Mouse (Mus musculus): ENCODE data around the gene Rdh19.
"Not testable (repeated sequence)": the region's sequence is repeated elsewhere in the genome, so short reads cannot be mapped to it uniquely, and the experiment has no call there.

Gene Rdh19

GRCm38 (mm10) chr10:127849628-127850027 is at the start of gene Rdh19:
TSS of gene Rdh19 (plus strand) at chr10:127849928.
- no peak for DNase-seq (ENCODE audit: low read depth, low spot score)

DNA sequence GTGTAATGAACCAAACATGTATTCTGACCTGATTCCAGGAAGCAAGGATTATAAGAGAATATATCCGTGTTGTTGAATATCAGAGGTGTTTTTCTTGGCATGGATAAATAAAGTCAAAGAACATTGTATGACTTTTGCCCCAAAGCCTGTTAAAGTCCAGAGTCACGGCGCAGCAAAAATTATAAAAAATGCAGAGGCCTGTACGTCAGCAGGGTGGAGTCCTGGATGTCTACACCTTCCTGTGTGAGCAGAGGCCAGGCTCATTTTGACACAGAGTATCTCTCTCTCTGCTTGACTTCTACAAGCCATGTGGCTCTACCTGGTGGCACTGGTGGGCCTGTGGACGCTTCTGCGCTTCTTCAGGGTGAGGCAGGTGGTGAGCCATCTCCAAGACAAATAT is 48.8 kb upstream of the Rdh19 start, which contains the start of gene Rdh16:
TSS of gene Rdh16 (plus strand) at position 262 of the 400 bp plus-strand sequence.
- DNase-seq (ENCODE audit: low read depth, low spot score), result no peak

DNA sequence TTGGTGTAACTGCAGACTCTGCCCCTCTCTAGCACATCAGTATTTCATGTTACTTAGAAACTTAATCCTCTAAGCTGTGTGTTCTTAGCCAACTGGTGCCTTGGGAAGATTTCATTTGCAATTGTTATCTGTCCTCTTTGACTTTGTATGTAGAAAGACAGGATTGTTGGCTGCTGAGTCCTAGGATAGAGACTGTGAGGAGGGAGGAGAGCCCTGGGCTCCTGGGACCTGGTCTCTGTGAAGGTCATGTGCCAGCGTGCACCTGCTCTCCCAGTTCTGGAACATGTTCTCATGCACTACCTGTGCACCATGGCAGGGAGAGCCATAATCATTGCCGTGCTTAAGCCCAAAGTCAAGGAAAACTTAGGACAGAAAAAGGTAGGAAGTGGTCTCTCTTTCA is 48.1 kb upstream of the Rdh19 start:
- no peak for DNase-seq (ENCODE audit: low read depth, low spot score)

- no peak for DNase-seq (ENCODE audit: low read depth, low spot score)
Observed at GRCm38 (mm10) chr10:127802236-127802635, 47.5 kb upstream of the Rdh19 start.

DNA sequence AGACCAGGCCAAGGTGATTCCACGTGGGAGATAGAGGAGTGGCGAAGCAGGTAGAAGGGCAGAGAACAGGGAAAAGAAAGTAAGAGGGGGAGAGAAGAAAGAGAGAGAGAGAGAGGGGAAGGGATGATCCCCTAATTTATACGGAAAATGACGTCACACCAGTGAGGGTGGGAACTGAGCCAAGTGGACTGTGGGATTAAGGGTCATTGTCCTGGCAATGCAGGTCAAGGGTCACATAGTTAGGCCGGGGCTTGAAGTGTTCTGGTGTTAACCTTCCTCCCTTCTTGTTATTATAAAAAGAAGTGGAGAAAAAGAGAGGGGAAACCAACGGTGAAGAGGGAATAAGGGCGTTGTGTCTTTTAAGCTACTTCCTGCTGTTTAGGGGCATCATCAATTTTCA is 45.3 kb upstream of the Rdh19 start:
- no peak for DNase-seq (ENCODE audit: low read depth, low spot score)

DNA sequence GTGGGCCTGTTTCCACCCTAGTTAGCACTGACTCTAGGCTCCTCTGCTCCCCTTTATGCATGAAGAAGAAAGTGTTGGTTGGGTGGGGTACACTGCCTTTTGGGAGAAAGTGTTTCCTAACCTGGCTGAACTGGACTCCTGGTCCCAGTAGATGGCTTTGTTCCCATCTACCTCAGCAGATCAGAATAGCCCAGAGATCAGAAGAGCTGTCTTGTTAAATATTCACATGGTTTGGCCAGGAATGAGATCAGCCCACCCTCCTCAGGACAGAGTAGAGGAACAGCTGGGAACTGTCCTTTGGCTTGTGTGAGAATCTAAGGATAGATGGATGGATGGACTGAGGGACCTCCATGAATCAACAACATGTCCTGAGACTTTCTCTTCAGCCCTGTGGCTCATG is 33.8 kb upstream of the Rdh19 start:
- DNase-seq (ENCODE audit: low read depth, low spot score), result no peak

- DNase-seq (ENCODE audit: low read depth, low spot score), result not testable (repeated sequence)
Observed at GRCm38 (mm10) chr10:127817268-127817910, 32.3 kb upstream of the Rdh19 start.

DNA sequence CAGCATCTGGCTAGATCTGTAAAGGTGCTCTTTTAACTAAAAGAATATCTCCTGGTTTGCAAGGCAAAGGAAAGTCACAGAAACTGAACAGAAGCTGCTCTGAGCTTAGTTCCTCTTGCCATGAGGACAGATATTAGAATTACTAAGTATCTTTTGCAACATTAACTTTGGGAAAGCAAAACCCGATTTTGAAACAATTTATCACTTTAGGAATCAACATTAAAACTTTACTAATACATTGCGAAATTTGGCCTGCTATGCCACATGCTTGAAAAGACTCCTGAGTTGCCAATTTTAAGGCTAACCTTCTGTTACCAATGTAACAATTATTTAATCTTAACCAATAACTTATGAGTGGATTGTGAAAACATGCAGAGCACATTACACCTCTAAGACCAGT is 27.9 kb upstream of the Rdh19 start:
- DNase-seq (ENCODE audit: low read depth, low spot score), result not testable (repeated sequence)

GRCm38 (mm10) chr10:127825386-127825785 is 24.3 kb upstream of the Rdh19 start:
- DNase-seq (ENCODE audit: low read depth, low spot score), result peak; percentile 34

DNA sequence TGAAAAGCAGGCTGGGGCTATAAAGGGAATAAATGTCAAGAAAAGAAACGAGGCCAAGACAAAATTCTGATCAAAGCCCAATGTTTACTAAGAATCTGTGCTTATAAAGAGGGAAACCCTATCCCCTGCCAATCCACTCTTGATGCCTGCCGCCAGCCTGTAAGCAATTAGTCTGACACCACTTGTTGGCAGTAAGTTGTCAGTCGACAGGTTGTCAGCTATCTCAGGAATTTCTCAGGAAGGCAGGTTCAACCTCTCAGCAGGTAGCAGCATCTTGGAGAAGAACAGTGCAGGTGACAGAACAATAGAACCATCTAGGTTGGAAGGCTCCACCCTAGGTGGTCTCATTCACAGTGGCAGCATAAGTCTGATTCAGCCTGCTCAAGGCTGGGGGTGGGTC is 20.6 kb upstream of the Rdh19 start:
- DNase-seq (ENCODE audit: low read depth, low spot score), result no peak

GRCm38 (mm10) chr10:127834186-127834585 is 15.5 kb upstream of the Rdh19 start:
- not testable (repeated sequence) for DNase-seq (ENCODE audit: low read depth, low spot score)

DNA sequence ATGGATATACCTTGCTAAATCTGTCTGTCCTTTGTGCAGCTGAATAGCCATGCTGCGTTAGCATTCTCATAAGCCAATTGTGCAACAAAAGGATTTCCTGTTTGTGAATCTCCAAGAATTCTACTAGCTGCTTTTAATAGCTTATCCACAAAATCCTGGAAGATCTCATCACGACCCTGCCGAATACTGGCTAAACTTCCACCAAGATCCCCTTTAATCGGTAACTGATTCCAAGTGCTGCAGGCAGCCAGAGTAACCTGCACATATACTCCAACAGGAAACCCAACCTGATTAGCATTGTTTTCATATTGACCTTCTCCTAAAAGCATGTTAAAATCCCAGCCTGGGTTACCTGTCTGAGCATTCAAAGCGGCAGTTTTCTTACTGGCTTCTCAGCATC is 14.4 kb upstream of the Rdh19 start:
- DNase-seq (ENCODE audit: low read depth, low spot score), result no peak

GRCm38 (mm10) chr10:127837793-127838192 is 11.9 kb upstream of the Rdh19 start:
- DNase-seq (ENCODE audit: low read depth, low spot score), result not testable (repeated sequence)

DNA sequence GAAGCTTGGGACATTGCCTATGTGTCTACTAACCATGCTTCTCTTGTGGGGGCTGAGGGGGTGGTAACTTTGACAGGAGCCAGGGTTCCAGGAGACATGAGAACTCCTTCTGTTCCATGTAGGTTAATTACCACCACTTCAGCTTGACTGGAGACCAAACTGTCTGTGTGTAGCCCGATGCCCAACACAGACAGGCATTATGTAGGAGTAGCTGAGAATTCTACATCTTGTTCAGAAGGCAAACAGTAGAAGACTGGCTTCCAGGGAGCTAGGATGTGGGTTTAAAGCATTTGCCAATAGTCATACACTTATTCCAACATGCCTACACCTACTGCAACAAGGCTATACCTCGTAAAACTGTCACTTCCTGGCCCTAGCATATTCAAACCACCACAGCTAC is 11.2 kb upstream of the Rdh19 start:
- no peak for DNase-seq (ENCODE audit: low read depth, low spot score)

GRCm38 (mm10) chr10:127840776-127841175 is 9.0 kb upstream of the Rdh19 start:
- DNase-seq (ENCODE audit: low read depth, low spot score), result no peak

DNA sequence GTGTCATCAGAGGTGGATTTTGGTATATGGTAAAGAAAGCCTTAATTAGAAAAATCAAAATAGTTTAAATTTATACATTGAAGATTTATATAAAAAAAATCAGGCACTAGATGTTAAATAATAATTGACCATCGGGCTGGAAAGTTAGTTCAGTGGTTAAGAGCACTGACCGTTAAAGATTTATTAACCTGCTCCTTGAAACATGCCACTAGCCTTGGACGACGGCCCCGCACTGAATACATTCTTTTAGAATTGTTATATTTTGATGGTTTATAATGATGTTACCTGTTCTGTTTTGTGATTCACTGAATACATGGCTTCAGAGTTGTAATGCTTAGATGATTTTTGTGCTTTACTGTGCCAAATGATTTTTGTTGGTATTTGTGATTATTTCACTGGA is 3.8 kb upstream of the Rdh19 start:
- DNase-seq (ENCODE audit: low read depth, low spot score), result not testable (repeated sequence)

GRCm38 (mm10) chr10:127848089-127848488 is 1.6 kb upstream of the Rdh19 start:
- DNase-seq (ENCODE audit: low read depth, low spot score), result no peak

DNA sequence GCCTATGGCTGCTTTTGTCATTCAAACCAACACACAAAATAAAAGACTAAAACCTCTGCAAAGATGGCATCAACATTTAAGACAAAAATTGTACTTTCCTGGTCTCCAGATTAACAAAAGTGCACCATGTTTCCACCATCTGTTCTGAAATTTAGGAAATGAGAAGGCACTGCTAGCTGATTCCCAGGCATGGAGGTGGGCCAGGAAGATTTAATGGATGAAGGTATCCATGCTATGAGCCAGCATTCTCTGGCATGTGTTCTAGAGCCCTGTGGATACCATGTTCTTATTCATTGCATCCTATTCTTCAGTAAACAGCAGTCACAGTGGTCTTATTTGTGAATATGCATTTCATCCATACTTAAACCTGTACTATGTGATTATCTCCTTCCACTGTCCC is 6.6 kb downstream of the Rdh19 start:
- no peak for DNase-seq (ENCODE audit: low read depth, low spot score)

DNA sequence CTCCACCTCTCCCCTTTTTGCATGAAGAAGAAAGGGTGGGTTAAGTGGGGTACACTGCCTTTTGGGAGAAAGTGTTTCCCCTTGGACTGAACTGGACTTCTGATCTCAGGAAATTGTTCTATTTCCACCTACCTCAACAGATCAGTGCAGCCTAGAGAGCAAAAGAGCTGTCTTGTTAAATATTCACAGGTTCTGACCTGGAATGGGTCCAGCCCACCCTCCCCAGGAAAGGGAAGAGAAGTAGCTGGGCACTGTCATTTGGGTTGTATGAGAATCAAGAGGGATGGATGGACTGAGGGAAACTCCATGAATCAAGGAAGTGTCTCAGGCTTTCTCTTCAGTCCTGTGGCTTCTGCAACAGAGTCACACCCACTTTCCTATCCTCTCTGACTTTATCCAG is 15.2 kb downstream of the Rdh19 start:
- DNase-seq (ENCODE audit: low read depth, low spot score), result no peak

- DNase-seq (ENCODE audit: low read depth, low spot score), result no peak
Observed at GRCm38 (mm10) chr10:127866232-127866631, 16.5 kb downstream of the Rdh19 start, which contains the start of gene Rdh16f2. TSS of gene Rdh16f2 (plus strand) at chr10:127866474.

GRCm38 (mm10) chr10:127872484-127872883 is 22.8 kb downstream of the Rdh19 start:
- no peak for DNase-seq (ENCODE audit: low read depth, low spot score)

DNA sequence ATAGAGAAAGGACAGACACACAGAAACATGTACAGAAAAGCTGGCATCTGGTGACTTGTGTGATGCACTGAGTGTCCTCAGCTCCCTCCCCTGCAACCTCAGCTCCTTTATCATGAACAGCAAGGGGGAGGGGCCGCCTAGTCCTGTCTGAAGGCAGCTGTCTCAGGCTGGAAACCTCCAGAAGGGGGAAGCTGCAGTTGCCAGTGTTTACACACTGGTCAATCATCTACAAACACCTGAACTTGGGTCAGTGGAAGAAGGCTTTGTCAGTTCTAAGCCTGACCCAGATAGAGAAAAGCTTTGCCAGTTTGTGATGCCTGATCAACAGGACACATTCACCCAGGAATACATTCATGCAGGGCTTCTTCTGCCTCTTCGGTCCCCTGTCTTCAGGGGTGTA is 28.0 kb downstream of the Rdh19 start:
- no peak for DNase-seq (ENCODE audit: low read depth, low spot score)

GRCm38 (mm10) chr10:127878262-127879057 is 28.7 kb downstream of the Rdh19 start:
- DNase-seq (ENCODE audit: low read depth, low spot score), result no peak
